14 mouse cellular contexts compared by ENCODE assay signal in the genomic region with DNA sequence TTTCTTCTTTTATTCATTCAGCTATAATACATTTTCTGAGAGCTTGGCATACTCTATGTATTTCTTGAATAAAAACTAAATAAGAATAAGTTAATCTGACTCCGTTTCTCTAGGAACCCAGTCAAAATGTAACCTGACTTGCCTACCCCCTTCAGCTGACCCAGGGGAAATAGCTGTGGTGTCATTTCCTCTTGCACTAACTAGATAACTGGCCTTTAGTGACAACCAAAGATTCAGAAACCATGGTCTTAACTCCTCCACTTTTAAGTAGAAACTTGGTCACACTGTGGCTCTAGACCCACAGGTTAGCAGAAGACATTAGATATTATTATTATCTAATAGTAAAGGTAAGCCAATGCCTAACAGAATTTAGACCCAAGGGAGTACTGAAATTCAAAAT. TPM values are rescaled to one million over a fixed set of nuclear protein-coding genes. Genes with fewer than 3 reads are reported as not detected.
A peak's percentile ranks its signal among the peaks of the same experiment; 100 is the strongest.
DNase-seq lines count a peak whose midpoint lies in the region; ATAC-seq and TF ChIP-seq lines count a peak whose summit lies in the region.
"Had no signal": no experiment of that assay in that cellular context is flagged by ENCODE, and none has a peak within 500 bp of the region (broad histone marks: within the 10 kb centered on the region; RNA-seq: fewer than 3 reads in every experiment).

No protein-coding gene starts in this region.

- H3K27me3 ChIP-seq in kidney, embryonic 16.5 days (ENCODE audit: insufficient read depth, low read length): no peaks in the 10 kb centered on the region
- no peaks in the 10 kb centered on the region for H3K27me3 ChIP-seq in CH12.LX (replicated peaks)
- no peaks in the 10 kb centered on the region for H3K27me3 ChIP-seq in limb, embryonic 14.5 days (ENCODE audit: control insufficient read depth, insufficient read depth, low read length)
- H3K27me3 ChIP-seq: neural tube, embryonic 13.5 days had no signal

- H3K9me3 ChIP-seq in kidney, embryonic 16.5 days (ENCODE audit: low read length): no peaks in the 10 kb centered on the region
- H3K9me3 ChIP-seq in CH12.LX (replicated peaks; ENCODE audit: low read length): no peaks in the 10 kb centered on the region
- H3K9me3 ChIP-seq in limb, embryonic 14.5 days (ENCODE audit: control insufficient read depth, low read length): no peaks in the 10 kb centered on the region
- H3K9me3 ChIP-seq: G1E; neural tube, embryonic 13.5 days had no signal

- ATAC-seq in kidney, embryonic 16.5 days (ENCODE audit: low FRiP score, low TSS enrichment): no peak
- ATAC-seq in limb, embryonic 14.5 days (ENCODE audit: low FRiP score, low read depth): no peak
- ATAC-seq: midbrain, embryonic 16.5 days had no signal

- H3K4me3 ChIP-seq in gastrocnemius, adult 2 months: no peak overlapping the region
- H3K4me3 ChIP-seq in kidney, embryonic 16.5 days (ENCODE audit: low read length): no peak overlapping the region
- H3K4me3 ChIP-seq in CH12.LX (replicated peaks in 1 of 3; ENCODE audit: low read depth in 2 of 3, low read length in 2 of 3, poor library complexity in 1 of 3): no peak overlapping the region
- H3K4me3 ChIP-seq in limb, embryonic 14.5 days (replicated peaks; ENCODE audit: low read length): no peak overlapping the region
- H3K4me3 ChIP-seq in left cerebral cortex, adult 2 months: no peak overlapping the region
- H3K4me3 ChIP-seq: neural tube, embryonic 13.5 days had no signal

- in situ Hi-C loops in CH12.LX (cut with MboI; ENCODE audit: low pct_ligation_motif_present, low pct_unique_long_range_greater_than_20kb, low sequenced_read_pairs): no loop called here

- no peaks in the 10 kb centered on the region for H3K79me2 ChIP-seq in CH12.LX (replicated peaks; ENCODE audit: control insufficient read depth, extremely low read depth, insufficient read depth, poor library complexity, severe bottlenecking)

- intact Hi-C loops in gastrocnemius, adult 2 months (cut with DNase I): no loop called here
- intact Hi-C loops in left cerebral cortex, adult 2 months (cut with DNase I): no loop called here

- no peak for TF ChIP-seq POLR2A in CH12.LX (IDR thresholded peaks at IDR 0.05; ENCODE audit: low read depth, low read length)
- no peak for TF ChIP-seq POLR2A in limb, embryonic 14.5 days (IDR thresholded peaks at IDR 0.05; ENCODE audit: borderline replicate concordance, extremely low read depth, insufficient read depth, insufficient read length)

- TF ChIP-seq CTCF in gastrocnemius, adult 2 months (IDR thresholded peaks at IDR 0.05): no peak
- TF ChIP-seq CTCF in CH12.LX (conservative IDR thresholded peaks at IDR 0.05 in 1 of 2, IDR thresholded peaks at IDR 0.05 in 1 of 2; ENCODE audit: low read depth in 2 of 2, low read length in 2 of 2): no peak
- TF ChIP-seq CTCF in left cerebral cortex, adult 2 months (IDR thresholded peaks at IDR 0.05): no peak

- H3K9ac ChIP-seq in kidney, embryonic 16.5 days (replicated peaks; ENCODE audit: low read length): no peak overlapping the region
- no peak overlapping the region for H3K9ac ChIP-seq in CH12.LX (ENCODE audit: insufficient read depth, low read depth)
- no peak overlapping the region for H3K9ac ChIP-seq in limb, embryonic 14.5 days (ENCODE audit: low read depth, low read length, severe bottlenecking)
- H3K9ac ChIP-seq: neural tube, embryonic 13.5 days had no signal

- H3K4me2 ChIP-seq in kidney, embryonic 16.5 days (replicated peaks; ENCODE audit: low read depth, low read length): no peak overlapping the region
- no peak overlapping the region for H3K4me2 ChIP-seq in CH12.LX (ENCODE audit: insufficient read depth, low read depth, poor library complexity, severe bottlenecking)
- no peak overlapping the region for H3K4me2 ChIP-seq in limb, embryonic 14.5 days (replicated peaks; ENCODE audit: low read depth, low read length, severe bottlenecking)

- peak; percentile 21; the same call in 1 of the 2 replicates for TF ChIP-seq EP300 in CH12.LX (IDR thresholded peaks at IDR 0.05; ENCODE audit: low read length)

- dilution Hi-C loops in CH12.LX (cut with MboI; ENCODE audit: extremely low pct_ligation_motif_present, extremely low pct_unique_long_range_greater_than_20kb, low sequenced_read_pairs): no loop called here

- no peak for DNase-seq in gastrocnemius, adult 2 months
- no peak for DNase-seq in gastrocnemius, postnatal 10 days
- DNase-seq in kidney, adult 18-20 months: no peak
- DNase-seq in CH12.LX (ENCODE audit: extremely low read depth): no peak
- no peak for DNase-seq in limb, embryonic 14.5 days (ENCODE audit: low spot score)
- DNase-seq in left cerebral cortex, adult 2 months (ENCODE audit: extremely low spot score in 1 of 2, low spot score in 2 of 2): no peak
- DNase-seq in layer of hippocampus, adult 18-20 months (ENCODE audit: low spot score in 2 of 2): no peak
- DNase-seq: cerebellum, adult 11 months; kidney, adult 11 months; left cerebral cortex, postnatal 4 days had no signal

- H3K36me3 ChIP-seq in kidney, embryonic 16.5 days (ENCODE audit: insufficient read depth, low read length): no peaks in the 10 kb centered on the region
- no peaks in the 10 kb centered on the region for H3K36me3 ChIP-seq in CH12.LX (replicated peaks in 1 of 2; ENCODE audit: control insufficient read depth in 1 of 2, insufficient read depth in 1 of 2, low read length in 1 of 2)
- H3K36me3 ChIP-seq in limb, embryonic 14.5 days (ENCODE audit: control insufficient read depth, insufficient read depth, low read length): no peaks in the 10 kb centered on the region
- H3K36me3 ChIP-seq: G1E; neural tube, embryonic 13.5 days had no signal

- WGBS in kidney, embryonic 16.5 days: 53% methylated on average over 1 of the region's 1 CpGs
- WGBS in limb, embryonic 14.5 days: 74% methylated on average over 1 of the region's 1 CpGs

- peaks cover 40% of the 10 kb centered on the region for H3K4me1 ChIP-seq in kidney, embryonic 16.5 days (ENCODE audit: insufficient read depth, low read length)
- peaks cover 0 to 26% of the 10 kb centered on the region in 2 experiments; a peak in 2 of 4 replicates for H3K4me1 ChIP-seq in CH12.LX (ENCODE audit: control insufficient read depth in 1 of 2, insufficient read depth in 2 of 2)
- H3K4me1 ChIP-seq in limb, embryonic 14.5 days (ENCODE audit: control insufficient read depth, insufficient read depth, low read length): peaks cover 14% of the 10 kb centered on the region

- TF ChIP-seq RAD21 in CH12.LX (IDR thresholded peaks at IDR 0.05; ENCODE audit: low read depth, low read length): no peak

- H3K27ac ChIP-seq in gastrocnemius, adult 2 months: peak overlapping the region; percentile 76
- peak overlapping the region; percentile 91; the same call in 1 of the 2 replicates for H3K27ac ChIP-seq in kidney, embryonic 16.5 days (ENCODE audit: low read length)
- no peak overlapping the region for H3K27ac ChIP-seq in CH12.LX (ENCODE audit: insufficient read depth, low read depth)
- peak overlapping the region; percentile 27; the same call in 1 of the 2 replicates for H3K27ac ChIP-seq in limb, embryonic 14.5 days (replicated peaks; ENCODE audit: low read depth, low read length)
- H3K27ac ChIP-seq in left cerebral cortex, adult 2 months: no peak overlapping the region

TF ChIP-seq in CH12.LX, 34 proteins besides CTCF, POLR2A, EP300 and RAD21:
- TF ChIP-seq IRF4 (IDR thresholded peaks at IDR 0.05; ENCODE audit: low read depth, low read length): 0 out of 2 replicates have a peak, but pooled peaks have one; percentile 23
- no peak for TF ChIP-seq MAZ (IDR thresholded peaks at IDR 0.05; ENCODE audit: low read depth, low read length)

RNA-seq across cellular contexts. Expression of gene Gmpr, which starts 53.2 kb away (rescaled TPM):
- total RNA-seq in gastrocnemius, adult 2 months (2021): 100 to 1,000 TPM; 152 to 185 TPM
- 100 to 1,000 TPM; 163 to 170 TPM for total RNA-seq in gastrocnemius, postnatal 10 days (2021)
- polyA plus RNA-seq in kidney, embryonic 16.5 days (2015; fragmentation: Nextera tagmentation; extraction: Ambion mirVana): 56.6 and 62.4 TPM in 2 replicates
- total RNA-seq in CH12.LX (2012; rRNA removed) (0.21 and 0.55 TPM in 2 replicates), CH12.LX (2014; rRNA removed) (0.72 and 1.0 TPM in 2 replicates)
- 2.2 and 2.4 TPM in 2 replicates for polyA plus RNA-seq in CH12.LX (2012; ENCODE audit: insufficient read length, low read depth)
- polyA plus RNA-seq in limb, embryonic 14.5 days (2012; rRNA removed): 21.3 and 22.1 TPM in 2 replicates
- 27.7 and 36.8 TPM in 2 replicates for polyA plus RNA-seq in limb, embryonic 14.5 days (2014; fragmentation: Nextera tagmentation; extraction: Ambion mirVana)
- total RNA-seq in left cerebral cortex, adult 2 months (2021): 10 to 100 TPM; 46.0 to 50.6 TPM
- total RNA-seq in layer of hippocampus, adult 18-20 months (2021): 10 to 100 TPM; 67.0 to 69.7 TPM

Comparison
In these comparisons a context has a peak if more than half of its experiments do, and no peak if none do; other contexts are left out.
1. H3K27ac ChIP-seq: peak in gastrocnemius, adult 2 months (single experiment), kidney, embryonic 16.5 days (single experiment) and limb, embryonic 14.5 days (single experiment); none in CH12.LX (single experiment) and left cerebral cortex, adult 2 months (single experiment).
2. RNA of gene Gmpr, which starts 53.2 kb away (total RNA-seq): 152 to 185 TPM in gastrocnemius, adult 2 months, 163 to 170 TPM in gastrocnemius, postnatal 10 days, 67.0 to 69.7 TPM in layer of hippocampus, adult 18-20 months and 46.0 to 50.6 TPM in left cerebral cortex, adult 2 months; 0.21 to 1.0 TPM in CH12.LX; every median in the first group is over 10 times any median in the second.